Mouse (Mus musculus) thymus, postnatal 10 days (tissue): ENCODE data around the gene Atf6.

Source experiments
- DNase-seq, 2 experiments: peaks; one replicate each; pipeline ENCODE4 v3.0.0; 2021; ENCODE audit warnings: low spot score in 2 of 2

Atf6 gene

DNA sequence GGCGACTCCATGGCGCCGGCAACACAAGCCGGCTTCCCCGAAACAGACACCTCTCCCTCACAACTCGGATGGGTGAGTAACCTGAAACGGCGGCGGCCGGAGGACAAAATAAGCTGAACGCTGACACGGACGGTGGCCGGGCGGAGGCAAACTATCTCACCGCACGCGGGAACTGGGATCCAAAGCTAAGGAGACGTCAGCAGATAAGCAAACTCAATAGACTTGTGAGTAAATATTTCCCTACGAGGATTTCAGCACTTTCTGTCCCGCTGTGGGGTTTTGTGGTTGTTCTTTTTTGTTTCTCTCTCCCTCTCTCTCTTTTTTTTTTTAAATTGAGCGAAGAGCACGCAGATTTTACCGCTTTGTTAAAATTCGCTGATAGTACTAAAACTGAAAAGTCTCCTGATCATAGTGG is at the start of gene Atf6:
Gene Atf6, minus strand, starts transcription at position 81 of the 415 bp plus-strand sequence.
- peak; percentile 84 to 85 for DNase-seq

DNA sequence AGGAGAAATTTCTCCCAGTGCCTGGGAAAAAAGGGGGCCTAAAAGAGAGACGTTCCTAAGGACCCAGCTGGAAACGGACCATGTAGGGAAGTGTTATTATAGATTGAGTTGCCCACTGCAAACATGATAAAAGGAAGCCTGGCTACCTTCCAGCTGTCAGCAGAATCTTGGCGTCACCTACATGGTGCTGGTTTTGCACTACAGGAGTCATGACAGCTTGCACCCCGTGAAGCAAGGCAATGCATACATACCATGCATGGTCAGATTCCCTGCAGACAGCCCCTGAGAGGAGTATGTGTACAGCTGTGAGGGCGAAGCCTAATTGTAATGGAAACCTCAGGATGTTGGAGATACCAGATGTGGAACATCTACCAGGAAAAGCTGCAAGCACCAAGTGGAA is 48.1 kb upstream of the Atf6 start:
- DNase-seq, result no peak

DNA sequence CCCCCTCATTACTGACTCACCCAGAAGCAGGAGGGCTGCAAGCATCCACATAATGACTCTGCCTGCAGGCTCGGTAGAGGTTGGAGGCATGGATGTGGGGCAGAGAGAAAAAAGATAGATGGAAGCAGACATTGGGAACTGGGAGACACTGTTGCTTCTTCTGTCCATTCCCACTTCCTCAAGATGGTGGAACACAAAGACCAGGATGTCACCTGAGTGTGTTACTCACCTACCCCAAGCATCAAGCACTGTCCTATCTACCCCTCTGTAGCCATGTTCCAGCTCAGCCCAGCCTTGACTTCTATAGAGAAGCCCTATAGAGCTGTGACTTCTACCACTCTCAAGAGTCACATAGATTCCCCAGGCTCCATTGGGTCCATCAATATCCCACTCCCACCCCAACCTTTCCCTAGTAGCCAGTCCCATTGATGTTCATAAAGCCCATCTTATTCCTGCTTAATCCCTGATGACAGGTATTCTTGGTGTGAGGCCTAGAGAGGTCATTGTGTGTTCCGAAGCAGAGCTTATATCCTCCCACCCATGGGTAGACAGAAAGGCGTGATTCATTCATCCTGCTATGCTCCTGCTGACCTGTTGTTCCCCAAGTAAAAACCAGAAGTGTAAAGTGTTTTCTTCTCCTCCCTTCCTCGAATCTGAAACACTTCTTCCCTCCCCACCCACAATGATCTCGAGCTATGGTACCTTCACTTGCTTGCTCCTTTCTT is 45.5 kb upstream of the Atf6 start, which contains the start of gene Fcrlb:
Gene Fcrlb, minus strand, starts transcription at position 51 of the 725 bp plus-strand sequence.
- no peak for DNase-seq

DNA sequence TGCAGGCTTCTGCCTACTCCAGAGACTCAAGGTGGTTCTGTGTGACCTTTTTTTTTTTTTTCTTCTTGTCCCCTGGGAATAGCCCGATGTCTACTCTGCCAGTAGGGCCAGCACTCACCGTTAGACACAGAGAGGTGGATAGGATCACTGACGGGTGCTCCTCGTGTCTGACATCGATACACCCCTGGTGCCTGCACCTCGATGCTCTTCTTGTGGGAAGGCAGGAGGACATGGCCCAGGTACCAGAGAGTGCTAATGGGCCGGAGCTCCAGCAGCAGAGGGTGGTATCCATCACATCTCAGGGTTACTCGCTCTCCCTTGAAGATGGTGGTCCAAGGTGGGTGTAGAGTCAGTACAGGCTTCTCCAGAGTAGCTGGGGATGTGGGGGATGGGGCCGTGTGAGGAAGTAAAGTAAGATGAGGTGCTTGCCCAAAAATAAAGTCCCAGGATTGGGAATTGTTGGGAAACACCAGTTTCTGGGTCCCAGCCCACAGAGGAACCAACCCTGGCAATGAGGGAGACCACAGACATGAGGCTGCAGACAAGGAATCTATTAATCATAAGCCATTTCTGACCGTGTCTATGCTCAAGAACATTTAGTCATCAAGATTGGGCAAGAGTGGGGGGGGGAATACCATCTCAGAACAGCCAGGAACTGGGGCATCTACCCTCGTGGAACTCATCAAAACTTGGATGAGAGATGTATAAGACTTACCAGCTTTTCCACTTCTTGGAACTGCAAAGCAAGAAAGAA is 44.5 kb upstream of the Atf6 start:
- DNase-seq, result no peak

DNA sequence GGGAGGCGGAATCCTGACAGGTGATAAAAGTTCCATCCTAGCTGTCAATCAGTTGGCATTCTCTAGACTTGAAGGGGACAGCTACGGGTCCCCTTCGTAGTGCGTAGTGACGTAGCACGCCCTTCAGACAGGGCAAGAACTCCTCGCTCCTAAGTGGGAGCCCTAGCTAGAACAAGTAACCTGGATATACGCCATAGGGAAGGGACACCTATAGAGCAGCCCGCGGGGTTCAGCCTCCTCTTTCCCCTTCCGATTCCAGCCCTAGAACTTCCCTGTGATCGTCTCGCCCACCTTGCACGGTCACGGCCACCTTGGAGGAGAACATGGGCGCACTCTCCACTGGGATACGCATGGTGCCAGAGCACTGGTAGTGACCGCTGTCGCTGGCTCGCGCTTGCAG is 40.8 kb upstream of the Atf6 start:
- no peak for DNase-seq

DNA sequence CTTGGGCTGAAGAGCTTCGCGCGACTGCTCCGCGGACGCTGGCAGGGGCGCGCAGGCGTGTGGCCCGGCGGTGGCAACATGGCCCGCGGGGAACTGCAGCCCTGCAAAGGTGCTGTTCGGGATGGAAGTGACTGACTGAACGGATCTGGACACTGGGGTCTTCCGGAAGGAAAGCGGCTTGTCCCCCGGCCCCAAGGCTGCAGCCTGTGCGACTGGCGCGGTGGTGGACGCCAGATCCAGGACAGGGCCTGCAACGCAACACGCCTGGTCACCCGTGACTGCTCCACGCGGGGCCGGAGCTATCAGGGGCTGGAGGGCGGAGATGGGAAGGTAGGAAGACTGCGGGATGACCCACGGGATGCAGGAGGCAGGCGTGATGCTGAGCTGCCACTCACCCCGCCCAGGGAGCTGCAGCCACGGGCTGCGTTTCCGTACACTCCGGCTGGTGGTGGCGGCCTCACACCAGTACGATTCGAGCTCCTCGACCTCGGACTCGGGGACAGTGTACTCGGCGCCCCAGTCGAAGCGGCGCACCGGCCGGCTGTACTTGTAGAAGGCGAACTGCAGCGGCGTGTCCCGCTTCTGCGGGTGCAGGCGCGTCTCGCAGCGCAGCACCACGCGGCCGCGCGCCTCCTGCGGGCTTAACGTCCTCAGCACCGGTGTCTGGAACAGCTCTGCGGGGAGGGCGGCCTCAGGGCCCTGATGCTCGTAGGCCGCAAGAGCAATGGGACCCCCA is 40.1 kb upstream of the Atf6 start:
- DNase-seq, result peak in 1 of 2 experiments; percentile 15

DNA sequence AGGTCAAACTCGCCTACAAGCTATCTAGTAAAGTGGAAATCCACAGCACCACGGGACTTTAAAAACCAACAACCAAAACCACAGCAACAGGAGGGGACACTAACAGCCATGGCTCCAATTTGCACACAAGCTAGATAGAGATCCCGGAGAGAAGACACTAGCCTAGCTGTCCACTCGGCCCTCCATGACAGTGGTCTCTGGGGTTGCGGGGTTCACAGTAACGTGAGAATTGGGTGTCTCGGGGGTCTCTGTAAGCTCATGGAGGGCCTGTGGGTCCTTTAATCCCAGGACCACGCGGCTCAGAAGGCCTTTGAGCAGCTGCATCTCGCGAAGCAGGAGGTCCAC is 39.5 kb upstream of the Atf6 start:
- no peak for DNase-seq

DNA sequence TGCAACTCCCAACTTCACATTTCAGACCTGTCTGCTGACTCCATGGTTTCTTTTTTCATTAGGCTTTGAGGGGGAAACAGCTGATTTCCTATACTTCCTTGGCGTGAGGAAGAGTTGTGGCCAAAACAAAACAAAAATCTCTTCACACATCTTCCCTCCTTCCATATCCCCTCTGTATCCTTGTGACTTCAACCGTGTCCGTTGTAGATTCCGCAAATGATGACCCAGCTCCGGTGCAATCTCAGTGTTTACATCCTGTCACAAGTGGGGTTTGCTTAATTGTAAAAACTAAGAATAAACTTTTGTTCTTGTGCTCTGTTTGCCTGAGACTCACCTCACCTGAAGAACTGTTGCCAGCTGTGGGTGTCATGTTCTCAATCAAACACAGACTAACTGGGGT is 35.9 kb upstream of the Atf6 start:
- no peak for DNase-seq

DNA sequence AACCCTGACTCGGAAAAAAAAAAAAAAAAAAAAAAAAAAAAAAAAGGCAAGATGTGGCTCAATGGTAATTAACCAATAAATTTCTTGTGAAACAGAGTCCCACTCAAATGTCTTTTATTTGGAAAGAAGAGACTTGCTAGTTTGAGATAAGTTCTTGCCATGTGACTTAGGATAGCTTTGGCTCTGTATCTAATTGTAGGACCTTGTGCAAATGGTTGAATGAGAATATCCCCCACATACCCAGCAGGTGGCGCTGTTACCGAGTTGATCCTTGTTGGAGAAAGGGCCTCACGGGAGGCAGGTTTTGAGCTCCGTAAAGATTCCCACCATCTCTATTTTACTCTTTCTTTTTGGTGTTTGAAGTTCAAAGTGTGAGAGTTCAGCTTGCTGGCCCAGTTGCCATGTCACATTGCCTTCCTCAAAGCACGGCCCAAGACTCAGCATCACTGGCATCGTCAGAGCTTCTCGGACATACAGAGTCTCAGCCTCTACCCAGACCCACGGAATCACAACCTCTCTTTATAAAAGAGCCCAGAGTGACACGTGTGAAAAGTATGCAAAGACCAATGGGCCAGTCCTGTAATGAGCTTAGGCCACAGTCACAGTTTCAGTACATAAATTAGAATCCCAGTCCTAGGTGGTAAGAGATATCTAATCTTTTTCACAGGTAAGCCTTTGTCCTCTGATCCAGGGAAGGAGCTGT is 34.1 kb upstream of the Atf6 start:
- peak; percentile 63 to 87 for DNase-seq

DNA sequence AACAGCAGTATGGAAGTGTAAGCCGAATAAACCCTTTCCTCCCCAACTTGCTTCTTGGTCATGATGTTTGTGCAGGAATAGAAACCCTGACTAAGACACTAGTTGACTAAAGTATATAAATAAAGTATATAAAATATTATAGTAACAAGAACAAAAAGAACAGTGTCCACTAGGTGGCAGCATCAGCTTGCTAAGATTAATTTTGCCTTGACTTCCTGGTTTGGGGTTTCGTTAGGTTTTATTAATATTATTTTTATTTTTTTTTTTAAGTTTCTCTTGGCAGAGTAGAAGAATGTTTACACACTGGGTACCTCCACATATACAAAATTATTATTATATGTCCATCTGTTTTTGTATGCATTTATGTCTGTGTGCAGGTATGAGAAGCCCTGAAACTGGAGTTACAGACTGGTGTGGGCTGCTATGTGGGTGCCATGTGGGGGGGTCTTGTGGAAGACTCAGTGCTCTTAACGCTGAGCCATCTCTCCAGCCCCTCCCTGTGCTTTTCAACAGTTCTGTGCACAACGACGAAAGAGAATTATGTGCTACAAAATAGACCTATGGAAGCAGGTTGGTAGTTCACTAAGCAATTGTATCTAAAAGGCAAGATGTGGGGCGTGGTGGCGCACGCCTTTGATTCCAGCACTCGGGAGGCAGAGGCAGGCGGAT is 33.4 kb upstream of the Atf6 start:
- peak in 1 of 2 experiments; percentile 67 for DNase-seq

DNA sequence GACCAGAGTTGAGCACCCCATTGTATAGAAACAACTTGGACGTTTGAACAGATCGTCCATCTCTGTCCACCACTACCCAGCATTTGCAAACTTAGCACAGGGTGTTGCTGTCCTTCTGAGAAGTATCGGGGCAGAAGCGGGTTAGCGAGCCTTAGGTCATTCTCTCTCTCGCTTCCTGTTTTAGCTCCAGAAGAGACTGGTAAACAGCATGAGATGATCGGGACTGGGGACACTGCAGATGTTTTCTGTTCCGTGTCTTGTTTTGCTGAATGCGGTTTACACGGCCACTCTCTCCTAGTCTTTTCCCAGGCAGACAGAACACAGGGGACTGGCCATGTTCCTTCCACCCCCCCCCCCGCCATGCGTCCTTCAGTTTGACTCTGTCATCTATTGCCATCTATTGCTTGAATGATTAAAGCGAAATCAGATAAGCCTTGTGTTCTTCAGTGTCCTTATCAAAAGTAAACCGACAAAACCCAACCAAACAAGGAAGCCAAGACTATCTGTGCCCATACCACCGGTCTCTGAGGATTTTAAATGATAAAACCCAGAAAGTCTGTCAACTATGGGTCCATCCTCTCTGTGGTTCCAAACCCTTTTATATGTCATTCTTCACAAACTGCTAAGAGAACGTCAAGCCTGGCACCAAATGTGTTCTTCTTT is 31.0 kb upstream of the Atf6 start:
- DNase-seq, result no peak

DNA sequence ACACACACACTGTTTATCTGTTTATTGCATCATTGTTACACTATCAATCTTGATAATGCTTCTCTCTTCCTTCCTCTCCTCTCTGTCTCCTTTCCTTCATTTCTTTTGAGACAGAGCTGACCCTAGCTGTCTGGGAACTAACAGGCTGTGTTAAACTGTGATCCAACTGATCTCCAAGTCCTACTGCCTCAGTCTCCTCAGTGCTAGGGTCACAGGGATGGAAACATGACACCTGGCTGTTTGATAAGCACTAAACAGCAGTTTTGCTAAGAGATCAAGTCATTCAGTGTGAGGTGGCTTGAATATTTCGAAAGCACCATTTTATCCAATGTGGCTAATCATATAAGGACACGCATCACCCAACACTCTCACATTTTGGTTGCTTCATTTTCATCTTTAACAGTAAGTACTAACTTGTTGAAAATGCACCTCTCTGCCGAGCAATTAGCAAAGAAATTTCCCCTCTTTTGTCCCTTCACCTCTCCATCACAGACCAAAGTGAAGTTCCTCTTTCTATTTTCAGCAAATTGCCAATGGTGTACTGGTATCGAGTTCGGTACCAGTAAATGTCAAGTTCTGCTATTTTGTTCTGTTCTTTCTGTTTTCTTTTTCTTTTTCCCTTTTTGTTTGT is 29.2 kb upstream of the Atf6 start:
- DNase-seq, result no peak

DNA sequence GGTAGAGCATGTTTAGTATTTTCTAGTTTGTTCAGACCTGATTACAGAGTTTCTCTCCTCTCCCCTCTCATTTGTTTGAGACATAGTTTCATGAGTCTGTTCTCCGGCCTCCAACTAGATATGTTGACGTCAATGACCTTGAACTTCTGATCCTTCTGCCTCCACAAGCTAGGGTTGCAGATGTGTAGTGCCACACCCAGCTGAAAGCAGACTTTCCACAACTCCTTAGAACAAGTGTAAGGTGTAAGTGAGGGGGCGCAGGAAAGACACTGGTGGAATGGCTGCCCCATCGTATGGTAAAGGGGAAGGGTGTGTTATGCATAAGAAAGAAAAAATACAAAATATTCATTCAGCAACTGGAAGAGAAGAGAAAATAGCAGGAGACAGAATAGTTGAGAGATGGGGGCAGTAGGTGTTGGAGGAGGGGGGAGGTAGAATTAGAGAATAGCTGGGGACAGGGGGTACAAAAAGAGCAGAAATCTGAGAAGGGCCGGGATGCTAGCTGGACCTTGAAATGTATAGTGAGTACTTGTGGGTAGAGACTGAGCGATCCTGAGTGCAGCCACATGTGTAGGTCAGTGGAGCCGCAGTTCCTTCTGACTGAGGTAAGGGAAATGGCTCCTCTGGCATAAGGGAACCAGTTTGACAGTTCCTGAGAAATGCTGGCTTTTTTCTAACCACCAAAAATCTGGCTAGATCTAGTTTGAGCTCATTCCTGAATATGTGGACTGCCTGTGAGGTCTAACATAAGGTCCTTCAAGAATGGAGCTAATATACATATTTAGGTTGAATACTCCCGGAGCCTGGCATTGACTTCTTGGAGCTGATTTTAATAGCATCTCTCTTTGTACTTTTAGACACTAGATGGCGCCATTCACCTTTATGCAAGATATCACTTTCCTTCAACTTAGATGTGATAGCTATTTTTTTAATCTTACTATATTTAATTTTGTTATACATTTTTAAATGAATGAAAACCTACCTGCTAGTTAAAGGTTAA is 27.3 kb upstream of the Atf6 start:
- peak in 1 of 2 experiments; percentile 50 for DNase-seq

DNA sequence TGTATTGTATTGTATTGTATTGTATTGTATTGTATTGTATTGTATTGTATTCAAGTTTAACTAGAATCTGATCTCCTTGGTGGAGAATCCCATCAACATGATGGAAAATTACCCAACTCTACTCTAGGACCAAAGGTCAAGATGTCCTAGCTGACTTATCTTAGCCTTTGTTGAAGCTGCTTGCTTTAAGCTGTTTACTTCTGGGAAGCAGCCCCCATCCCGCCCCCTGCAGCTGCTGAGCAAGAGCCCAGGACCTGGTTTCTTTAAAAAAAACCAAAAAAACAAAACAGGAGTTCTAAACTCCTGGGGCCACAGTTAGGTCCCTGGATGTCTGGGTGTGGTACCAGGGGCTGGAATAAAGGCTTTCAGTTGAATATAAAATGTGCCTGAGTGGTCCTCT is 24.7 kb upstream of the Atf6 start:
- no peak for DNase-seq

DNA sequence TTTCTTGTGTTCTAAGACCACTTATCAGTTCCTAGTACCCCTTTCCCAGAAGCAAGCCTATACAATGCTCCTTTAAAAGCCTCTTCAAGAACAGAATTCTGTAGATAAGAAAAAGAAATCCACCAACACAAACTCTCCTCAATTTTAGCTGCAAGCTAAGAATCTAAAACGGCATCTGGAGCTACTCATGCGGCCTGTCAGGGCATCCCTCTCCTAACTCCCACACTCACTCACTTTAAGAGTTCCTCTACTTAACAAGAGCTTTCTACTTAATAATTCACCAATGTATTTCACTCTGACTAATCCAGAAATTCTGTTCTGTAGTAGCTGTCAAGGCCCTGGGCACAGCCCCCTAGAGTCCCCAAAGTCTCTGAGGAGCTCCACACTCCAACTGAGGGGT is 24.1 kb upstream of the Atf6 start:
- DNase-seq, result no peak

DNA sequence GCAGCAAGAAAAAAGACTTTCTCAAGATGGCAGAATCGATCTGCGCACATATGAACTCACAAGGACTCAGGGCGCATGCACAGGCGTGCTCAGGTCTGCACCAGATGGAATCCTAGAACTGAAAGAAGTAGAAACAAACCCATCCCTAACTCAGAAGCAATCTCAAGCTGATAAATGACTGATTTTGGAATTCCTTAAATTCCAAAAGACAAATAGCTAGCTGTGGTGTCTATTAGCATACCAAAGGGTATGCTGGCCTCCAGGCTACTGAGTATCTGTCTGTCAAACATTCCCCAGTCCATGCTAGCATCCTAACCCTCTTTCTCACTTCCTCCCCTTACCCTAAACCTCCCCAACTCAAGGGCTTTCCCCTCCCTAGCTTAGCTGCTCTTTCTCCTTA is 21.7 kb upstream of the Atf6 start:
- DNase-seq, result no peak

DNA sequence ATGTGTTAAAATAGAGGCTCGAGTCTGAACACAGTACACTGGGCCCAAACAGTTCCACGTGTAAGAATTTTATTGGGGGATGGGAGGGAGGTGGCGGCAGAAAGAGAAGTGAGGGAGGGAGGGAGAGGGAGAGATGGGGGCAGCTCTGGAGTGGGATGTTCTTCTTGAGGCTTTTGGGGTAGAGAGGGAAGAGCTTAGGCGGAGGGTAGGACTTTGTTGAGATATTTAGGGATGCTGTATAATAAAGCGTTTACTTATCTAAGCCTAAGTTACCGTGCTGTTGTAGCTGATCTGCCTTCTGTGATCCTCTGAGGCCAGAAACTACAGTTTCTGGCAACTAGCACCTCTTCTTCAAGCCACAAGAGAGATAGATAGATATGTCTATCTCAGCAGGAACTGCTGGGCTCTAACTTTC is 18.5 kb upstream of the Atf6 start:
- DNase-seq, result no peak

DNA sequence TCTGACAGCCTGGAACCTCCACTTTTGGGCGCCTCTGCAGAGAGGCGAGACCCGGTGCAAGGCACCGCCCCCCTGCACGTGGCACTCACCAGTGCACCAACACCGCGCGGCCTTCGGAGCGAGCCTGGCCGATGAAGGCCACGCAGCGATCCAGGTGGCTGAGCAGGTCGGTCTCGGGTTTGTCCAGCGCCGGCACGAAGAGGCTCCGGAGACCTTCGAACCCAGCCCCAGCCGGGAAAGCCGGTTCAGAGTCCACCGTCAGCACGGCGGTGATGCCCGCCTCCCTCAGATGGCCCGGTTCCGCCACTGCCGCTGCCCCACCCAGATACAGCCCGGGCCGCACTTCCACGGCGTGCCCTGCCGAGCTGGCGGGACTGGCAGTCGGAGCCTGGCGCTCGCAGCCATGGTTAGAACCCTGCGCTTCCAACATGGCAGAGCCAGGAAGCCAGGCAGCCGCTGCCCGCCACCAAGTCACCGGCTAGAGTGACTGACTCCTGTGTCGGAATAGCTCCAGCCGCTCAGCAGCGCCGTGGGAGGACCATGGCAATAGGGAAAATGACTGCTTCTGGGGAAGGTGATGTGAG is 17.5 kb upstream of the Atf6 start, which contains the start of the genes Gm26620 and Dusp12:
Gene Gm26620, plus strand, starts transcription at position 88 of the 584 bp plus-strand sequence.
Gene Dusp12, minus strand, starts transcription at position 563 of the 584 bp plus-strand sequence.
- peak; percentile 71 to 79 for DNase-seq

DNA sequence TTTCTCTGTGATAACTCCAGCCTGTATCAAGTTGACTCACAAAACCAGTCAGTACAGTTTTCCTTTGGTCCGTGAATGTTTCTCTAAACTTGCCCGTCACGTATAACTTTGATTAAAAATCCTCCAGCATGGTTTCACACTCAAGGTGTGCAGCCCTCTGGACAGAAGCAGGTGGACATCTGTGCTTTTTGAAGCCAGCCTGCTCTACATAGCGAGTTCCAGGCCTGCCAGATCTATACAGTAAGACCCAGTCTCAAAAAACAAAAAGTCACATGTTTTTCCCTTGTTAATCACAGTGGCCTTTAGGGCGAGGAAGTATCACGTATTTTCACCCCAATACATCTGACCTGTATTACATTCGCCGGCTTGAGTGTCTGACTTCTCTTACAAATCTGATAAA is 16.8 kb upstream of the Atf6 start:
- DNase-seq, result no peak
